Mouse (Mus musculus) olfactory bulb, adult 2 months (tissue): Measurements from ENCODE around the gene Pmpcb.

ENCODE experiments used
- CTCF ChIP-seq: fragments of 200-500 bp; IDR thresholded peaks from 2 replicates; pipeline ENCODE4 v1.5.1; 2012; ENCODE audit warnings: low read depth, mild to moderate bottlenecking, low read length, moderate library complexity; ENCODE audit not compliant: insufficient read depth
- POLR2A ChIP-seq: fragments of 200-500 bp; IDR thresholded peaks from 2 replicates; pipeline ENCODE4 v1.6.1; 2012; ENCODE audit warnings: mild to moderate bottlenecking, low read depth, low read length, moderate library complexity; ENCODE audit not compliant: insufficient read depth

DNA sequence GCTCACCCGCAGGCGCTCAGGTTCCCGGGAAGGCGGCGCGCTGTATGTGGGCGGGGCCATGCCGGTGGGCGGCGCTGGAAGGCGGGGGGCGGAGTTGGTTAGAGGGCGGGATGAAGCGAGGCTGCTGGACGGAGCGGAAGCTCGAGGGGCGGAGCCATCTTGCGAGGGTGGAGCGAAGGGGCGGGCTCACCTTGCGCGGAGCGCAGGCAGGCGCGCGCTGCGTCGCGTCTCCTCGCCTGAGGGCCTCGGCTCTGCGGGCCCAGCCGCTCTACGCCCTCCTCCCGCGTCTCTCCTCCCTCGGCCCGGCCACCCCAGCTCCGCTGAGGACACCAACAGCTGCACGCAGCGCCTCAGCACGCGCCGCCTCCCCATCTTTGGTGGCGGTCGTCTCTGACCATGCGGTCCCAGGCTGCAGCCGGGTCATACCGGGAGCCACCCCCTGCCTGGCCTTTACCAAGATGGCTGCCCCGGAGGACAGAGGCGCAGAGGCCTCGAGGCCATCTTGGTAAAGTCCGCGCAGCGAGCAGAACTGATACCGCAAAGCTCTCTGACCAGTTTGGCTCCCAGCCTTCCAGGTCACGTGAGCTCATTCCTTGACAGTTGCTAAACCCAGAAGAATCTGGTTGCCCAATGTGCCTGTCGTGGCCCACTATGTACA is 35.5 kb upstream of the Pmpcb start, which contains the start of gene Napepld:
- TF ChIP-seq POLR2A, result peak; percentile 98
- no peak for TF ChIP-seq CTCF
